In the genomic region with DNA sequence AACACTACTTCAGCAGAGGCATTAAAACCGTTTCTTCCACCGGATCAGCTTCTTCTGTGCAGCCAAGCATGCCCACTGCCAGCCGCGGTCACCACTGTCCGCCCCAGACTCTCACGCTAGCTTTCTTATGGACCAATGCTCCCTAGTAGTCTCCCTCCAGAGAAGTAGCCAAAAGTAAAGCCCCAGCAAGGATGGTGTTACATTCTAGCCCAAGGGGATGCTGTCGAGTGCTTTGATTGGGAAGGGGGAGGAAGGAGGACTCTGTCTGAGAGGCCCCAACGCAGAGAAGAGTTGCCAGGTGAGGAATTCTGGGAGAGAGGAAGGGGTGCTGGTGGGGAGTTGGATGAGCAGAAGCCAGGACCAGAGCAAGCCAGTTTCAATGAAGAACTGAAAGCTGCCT, we compare ENCODE assay signal across 10 mouse cellular contexts. TPM values are rescaled to one million over a fixed set of nuclear protein-coding genes. Genes with fewer than 3 reads are reported as not detected.
DNase-seq lines count a peak whose midpoint lies in the region; ATAC-seq and TF ChIP-seq lines count a peak whose summit lies in the region.
"Had no signal": no experiment of that assay in that cellular context is flagged by ENCODE, and none has a peak within 500 bp of the region (broad histone marks: within the 10 kb centered on the region; RNA-seq: fewer than 3 reads in every experiment).

No protein-coding gene starts in this region.

- TF ChIP-seq EP300 in ES-Bruce4 (IDR thresholded peaks at IDR 0.05; ENCODE audit: insufficient read depth, low read depth, low read length): peak; percentile 81

- H3K27me3 ChIP-seq in ES-Bruce4 (ENCODE audit: control insufficient read depth, insufficient read depth, low read length, poor library complexity, severe bottlenecking): no peaks in the 10 kb centered on the region
- H3K27me3 ChIP-seq in forebrain, embryonic 15.5 days: peaks cover 9% of the 10 kb centered on the region; the same call in 1 of the 2 replicates
- H3K27me3 ChIP-seq in limb, embryonic 12.5 days: peaks cover 41% of the 10 kb centered on the region

- ATAC-seq in forebrain, embryonic 15.5 days (replicated peaks): no peak; the same call in 1 of the 2 replicates
- no peak for ATAC-seq in limb, embryonic 12.5 days (ENCODE audit: insufficient number of reproducible peaks, insufficient read depth, low FRiP score, low TSS enrichment, low read depth)

- peak; percentile 47 for DNase-seq in embryo, embryonic 10 days (ENCODE audit: low spot score)
- no peak for DNase-seq in embryo, embryonic 9.5 days (ENCODE audit: extremely low spot score)
- no peak for DNase-seq in c-Kit-positive CD71-positive TER-119-positive erythroid progenitor cells, embryonic 14.5 days (ENCODE audit: low spot score)
- no peak for DNase-seq in adrenal gland, postnatal 4 days (ENCODE audit: low spot score in 2 of 2)
- DNase-seq in right cerebral cortex, postnatal 36 days (ENCODE audit: low spot score in 2 of 2): no peak
- DNase-seq: liver, embryonic 13.5 days had no signal

- H3K9ac ChIP-seq in ES-Bruce4 (ENCODE audit: low read depth, poor library complexity, severe bottlenecking): peak overlapping the region; percentile 44
- no peak overlapping the region for H3K9ac ChIP-seq in forebrain, embryonic 15.5 days (replicated peaks)
- peak overlapping the region; percentile 48; the same call in 1 of the 2 replicates for H3K9ac ChIP-seq in limb, embryonic 12.5 days (replicated peaks)
- H3K9ac ChIP-seq: liver, embryonic 13.5 days had no signal

- no peaks in the 10 kb centered on the region for H3K36me3 ChIP-seq in ES-Bruce4 (ENCODE audit: control insufficient read depth, insufficient read depth, low read length, poor library complexity, severe bottlenecking)
- H3K36me3 ChIP-seq in forebrain, embryonic 15.5 days: no peaks in the 10 kb centered on the region
- no peaks in the 10 kb centered on the region for H3K36me3 ChIP-seq in limb, embryonic 12.5 days
- H3K36me3 ChIP-seq: liver, embryonic 13.5 days had no signal

- peak overlapping the region; percentile 80 for H3K27ac ChIP-seq in ES-Bruce4 (ENCODE audit: insufficient read depth, low read length)
- no peak overlapping the region for H3K27ac ChIP-seq in forebrain, embryonic 15.5 days (replicated peaks)
- H3K27ac ChIP-seq in limb, embryonic 12.5 days: no peak overlapping the region
- H3K27ac ChIP-seq: liver, embryonic 13.5 days had no signal

- no peak for TF ChIP-seq POLR2A in ES-Bruce4 (IDR thresholded peaks at IDR 0.05; ENCODE audit: insufficient read depth, low read length)

- WGBS in forebrain, embryonic 15.5 days: 2% methylated on average over 8 of the region's 8 CpGs
- 2% methylated on average over 8 of the region's 8 CpGs for WGBS in limb, embryonic 12.5 days

- peak overlapping the region; percentile 65 for H3K4me3 ChIP-seq in ES-Bruce4 (ENCODE audit: low read depth, low read length)
- no peak overlapping the region for H3K4me3 ChIP-seq in forebrain, embryonic 15.5 days
- peak overlapping the region; percentile 26; the same call in 1 of the 2 replicates for H3K4me3 ChIP-seq in limb, embryonic 12.5 days (replicated peaks)
- H3K4me3 ChIP-seq: liver, embryonic 13.5 days had no signal

- peak overlapping the region; percentile 31 for H3K4me2 ChIP-seq in forebrain, embryonic 15.5 days (replicated peaks)
- peak overlapping the region; percentile 57 for H3K4me2 ChIP-seq in limb, embryonic 12.5 days
- H3K4me2 ChIP-seq: liver, embryonic 13.5 days had no signal

- H3K4me1 ChIP-seq in ES-Bruce4 (ENCODE audit: control insufficient read depth, insufficient read depth, low read length): peaks cover 17% of the 10 kb centered on the region
- H3K4me1 ChIP-seq in forebrain, embryonic 15.5 days: peaks cover 5% of the 10 kb centered on the region
- H3K4me1 ChIP-seq in limb, embryonic 12.5 days (replicated peaks): peaks cover 11% of the 10 kb centered on the region
- H3K4me1 ChIP-seq: liver, embryonic 13.5 days had no signal

- H3K9me3 ChIP-seq in ES-Bruce4 (replicated peaks; ENCODE audit: control insufficient read depth, insufficient read depth, low read length, poor library complexity, severe bottlenecking): no peaks in the 10 kb centered on the region
- H3K9me3 ChIP-seq in forebrain, embryonic 15.5 days: no peaks in the 10 kb centered on the region
- no peaks in the 10 kb centered on the region for H3K9me3 ChIP-seq in limb, embryonic 12.5 days
- H3K9me3 ChIP-seq: liver, embryonic 13.5 days had no signal

- no peak for TF ChIP-seq CTCF in ES-Bruce4 (IDR thresholded peaks at IDR 0.05; ENCODE audit: low read depth, low read length)

RNA-seq across cellular contexts. Expression of a gene that starts 11.1 kb away (rescaled TPM):
- 6.3 and 7.0 TPM in 2 replicates for polyA plus RNA-seq in ES-Bruce4 (2011; ENCODE audit: insufficient read depth, insufficient read length, low read depth, missing spikeins)
- not detected in 2 replicates for polyA plus RNA-seq in forebrain, embryonic 15.5 days (2015; fragmentation: Nextera tagmentation; extraction: Ambion mirVana)
- polyA plus RNA-seq in limb, embryonic 12.5 days (2016; fragmentation: Nextera tagmentation; extraction: Ambion mirVana): not detected in 2 replicates
- not detected for total RNA-seq in adrenal gland, postnatal 4 days (2021)
- total RNA-seq: gastrocnemius, adult 8-10 months had no signal
- polyA plus RNA-seq: liver, embryonic 13.5 days had no signal

RNA-seq across cellular contexts. Expression of a gene that starts 48.7 kb away (rescaled TPM):
- not detected in 2 replicates for polyA plus RNA-seq in ES-Bruce4 (2011; ENCODE audit: insufficient read depth, insufficient read length, low read depth, missing spikeins)
- polyA plus RNA-seq in forebrain, embryonic 15.5 days (2015; fragmentation: Nextera tagmentation; extraction: Ambion mirVana): not detected in 2 replicates
- polyA plus RNA-seq in limb, embryonic 12.5 days (2016; fragmentation: Nextera tagmentation; extraction: Ambion mirVana): not detected in 2 replicates
- total RNA-seq in adrenal gland, postnatal 4 days (2021): not detected
- total RNA-seq: gastrocnemius, adult 8-10 months had no signal
- polyA plus RNA-seq: liver, embryonic 13.5 days had no signal
